Mouse (Mus musculus): ENCODE measurements around the gene Prl7b1. TPM values are rescaled to one million over a fixed set of nuclear protein-coding genes. Genes with fewer than 3 reads are reported as not detected.

The Prl7b1 gene
- not detected in 2 replicates for polyA plus RNA-seq (2015; fragmentation: Nextera tagmentation; extraction: Ambion mirVana)

GRCm38 (mm10) chr13:27610482-27610881, at the start of gene Prl7b1:
Gene Prl7b1 (minus strand): TSS chr13:27610582.
- Histone ChIP-seq H3K27me3 (no peaks in the 10 kb centered on the region), H3K4me2 (no peak within 1 kb of the TSS), H3K9me3 (no peaks in the 10 kb centered on the region), H3K4me3 (no peak within 1 kb of the TSS), H3K4me1 (no peaks in the 10 kb centered on the region), H3K9ac (no peak within 1 kb of the TSS), H3K27ac (no peak within 1 kb of the TSS), H3K36me3 (no peaks in the 10 kb centered on the region)
- no peak for ATAC-seq (ENCODE audit: insufficient number of reproducible peaks, insufficient read depth, low FRiP score, low TSS enrichment, low read depth)
- WGBS = 76% methylated on average over 4 of the region's 4 CpGs

DNA sequence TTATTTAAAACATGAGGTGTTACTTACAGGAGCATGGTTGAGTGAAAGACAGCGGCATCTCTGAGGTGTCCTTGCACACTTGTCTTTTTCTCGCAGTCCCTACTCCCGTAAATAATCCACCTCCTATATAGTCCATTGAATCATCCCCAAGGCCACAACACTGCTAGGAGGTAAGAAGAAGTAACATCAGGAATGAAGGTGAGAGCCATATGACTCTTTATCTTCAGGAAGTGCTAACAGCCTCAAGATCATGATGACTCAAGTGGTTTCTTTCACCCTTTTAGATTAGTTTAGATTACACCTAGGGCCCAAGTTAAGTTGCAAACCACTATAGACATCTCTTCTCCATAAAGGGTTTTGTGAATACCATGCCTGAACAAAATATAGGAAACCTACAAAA, 32.0 kb upstream of the Prl7b1 start, which contains the start of gene Prl7a1:
Gene Prl7a1 (minus strand): TSS at position 101 of the 400 bp plus-strand sequence.
- Histone ChIP-seq H3K27ac (no peak within 1 kb of the TSS), H3K4me2 (no peak within 1 kb of the TSS), H3K4me1 (no peaks in the 10 kb centered on the region), H3K27me3 (no peaks in the 10 kb centered on the region), H3K9ac (no peak within 1 kb of the TSS), H3K4me3 (no peak within 1 kb of the TSS), H3K9me3 (no peaks in the 10 kb centered on the region), H3K36me3 (no peaks in the 10 kb centered on the region)
- ATAC-seq (ENCODE audit: insufficient number of reproducible peaks, insufficient read depth, low FRiP score, low TSS enrichment, low read depth) = no peak
- 96% methylated on average over 3 of the region's 3 CpGs for WGBS

DNA sequence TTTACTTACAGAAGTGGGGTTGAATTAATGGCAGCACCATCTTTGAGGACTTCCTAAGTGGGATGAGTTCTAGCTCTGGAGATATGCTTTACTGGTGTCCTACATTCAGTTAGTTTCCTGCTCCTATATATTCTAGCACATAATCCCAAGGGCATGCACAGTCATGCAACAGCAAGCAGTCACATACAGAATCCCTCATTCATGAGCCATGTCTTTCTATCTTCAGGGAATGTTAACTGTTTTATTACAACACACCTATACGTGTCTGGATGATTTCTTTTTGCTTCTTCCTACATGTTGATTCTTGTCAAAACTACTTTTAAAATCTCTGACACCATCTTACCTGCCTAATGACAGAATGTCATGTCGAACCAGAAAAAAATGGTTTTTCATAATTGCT, 28.3 kb downstream of the Prl7b1 start, which contains the start of gene Prl8a1:
Gene Prl8a1 (minus strand): TSS at position 101 of the 400 bp plus-strand sequence.
- Histone ChIP-seq H3K27ac (no peak within 1 kb of the TSS), H3K36me3 (no peaks in the 10 kb centered on the region), H3K4me1 (no peaks in the 10 kb centered on the region), H3K4me3 (no peak within 1 kb of the TSS), H3K9ac (no peak within 1 kb of the TSS), H3K27me3 (no peaks in the 10 kb centered on the region), H3K4me2 (no peak within 1 kb of the TSS), H3K9me3 (no peaks in the 10 kb centered on the region)
- 76% methylated on average over 2 of the region's 2 CpGs for WGBS
- no peak for ATAC-seq (ENCODE audit: insufficient number of reproducible peaks, insufficient read depth, low FRiP score, low TSS enrichment, low read depth)

DNA sequence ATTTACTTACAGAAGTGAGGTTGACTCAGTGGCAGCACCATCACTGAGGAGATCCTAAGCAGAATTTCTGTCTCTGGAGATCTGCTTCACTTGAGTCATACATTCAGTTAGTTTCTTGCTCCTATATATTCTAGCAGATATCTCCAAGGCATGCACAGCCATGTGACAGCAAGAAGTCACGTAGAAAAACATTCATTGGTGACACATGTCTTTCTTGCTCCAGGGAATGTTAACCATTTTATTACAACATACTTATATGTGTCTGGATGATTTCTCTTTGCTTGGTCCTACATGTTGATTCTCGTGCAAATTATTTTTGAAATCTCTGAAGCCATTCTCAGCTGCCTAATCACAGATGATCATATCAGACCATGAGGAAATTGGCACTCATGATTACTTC, 45.9 kb downstream of the Prl7b1 start, which contains the start of gene Prl8a9:
Gene Prl8a9 (minus strand): TSS at position 101 of the 400 bp plus-strand sequence.
- H3K27ac ChIP-seq = no peak within 1 kb of the TSS
- 58% methylated on average over 2 of the region's 2 CpGs for WGBS
- H3K9me3 ChIP-seq = no peaks in the 10 kb centered on the region
- H3K4me3 ChIP-seq = no peak within 1 kb of the TSS
- no peaks in the 10 kb centered on the region for H3K36me3 ChIP-seq
- H3K4me2 ChIP-seq = no peak within 1 kb of the TSS
- H3K4me1 ChIP-seq = no peaks in the 10 kb centered on the region
- H3K9ac ChIP-seq = no peak within 1 kb of the TSS
- ATAC-seq (ENCODE audit: insufficient number of reproducible peaks, insufficient read depth, low FRiP score, low TSS enrichment, low read depth) = no peak
- H3K27me3 ChIP-seq = no peaks in the 10 kb centered on the region

GRCm38 (mm10) chr13:27553336-27553735, 57.0 kb downstream of the Prl7b1 start:
- H3K9ac ChIP-seq = no peak overlapping the region
- no peak for ATAC-seq (ENCODE audit: insufficient number of reproducible peaks, insufficient read depth, low FRiP score, low TSS enrichment, low read depth)
- H3K4me3 ChIP-seq = no peak overlapping the region
- H3K4me1 ChIP-seq = no peaks in the 10 kb centered on the region
- H3K27me3 ChIP-seq = no peaks in the 10 kb centered on the region
- H3K36me3 ChIP-seq = no peaks in the 10 kb centered on the region
- no peak overlapping the region for H3K27ac ChIP-seq
- H3K4me2 ChIP-seq = no peak overlapping the region
- H3K9me3 ChIP-seq = no peaks in the 10 kb centered on the region

Other genes with a start within 250 kb of the Prl7b1 start
- not detected in 2 replicates for gene Prl2b1, start 219.7 kb downstream of the Prl7b1 start, polyA plus RNA-seq (2015; fragmentation: Nextera tagmentation; extraction: Ambion mirVana)
- not detected in 2 replicates for gene Prl8a6, start 171.9 kb downstream of the Prl7b1 start, polyA plus RNA-seq (2015; fragmentation: Nextera tagmentation; extraction: Ambion mirVana)
- not detected in 2 replicates for gene Prl8a8, start 97.4 kb downstream of the Prl7b1 start, polyA plus RNA-seq (2015; fragmentation: Nextera tagmentation; extraction: Ambion mirVana)
- gene Prl8a9, start 46.0 kb downstream of the Prl7b1 start, polyA plus RNA-seq (2015; fragmentation: Nextera tagmentation; extraction: Ambion mirVana) = not detected in 2 replicates
- not detected in 2 replicates for gene Prl8a1, start 28.4 kb downstream of the Prl7b1 start, polyA plus RNA-seq (2015; fragmentation: Nextera tagmentation; extraction: Ambion mirVana)
- gene Prl7a1, start 31.9 kb upstream of the Prl7b1 start, polyA plus RNA-seq (2015; fragmentation: Nextera tagmentation; extraction: Ambion mirVana) = not detected in 2 replicates
- gene Prl7a2, start 57.5 kb upstream of the Prl7b1 start, polyA plus RNA-seq (2015; fragmentation: Nextera tagmentation; extraction: Ambion mirVana) = not detected in 2 replicates
- not detected in 2 replicates for gene Prl7d1, start 106.2 kb upstream of the Prl7b1 start, polyA plus RNA-seq (2015; fragmentation: Nextera tagmentation; extraction: Ambion mirVana)
- gene Prl7c1, start 170.2 kb upstream of the Prl7b1 start, polyA plus RNA-seq (2015; fragmentation: Nextera tagmentation; extraction: Ambion mirVana) = not detected in 2 replicates
- gene Prl2a1, start 191.1 kb upstream of the Prl7b1 start, polyA plus RNA-seq (2015; fragmentation: Nextera tagmentation; extraction: Ambion mirVana) = not detected in 2 replicates
- not detected in 2 replicates for gene Prl2c1, start 238.8 kb upstream of the Prl7b1 start, polyA plus RNA-seq (2015; fragmentation: Nextera tagmentation; extraction: Ambion mirVana)

All from embryonic facial prominence, embryonic 13.5 days (tissue).